22 mouse cellular contexts compared by ENCODE assay signal in genomic region chr5:139232083-139232482, GRCm38 (mm10). TPM values are rescaled to one million over a fixed set of nuclear protein-coding genes. Genes with fewer than 3 reads are reported as not detected.
A peak's percentile ranks its signal among the peaks of the same experiment; 100 is the strongest.
DNase-seq lines count a peak whose midpoint lies in the region; ATAC-seq and TF ChIP-seq lines count a peak whose summit lies in the region.
"Had no signal": no experiment of that assay in that cellular context is flagged by ENCODE, and none has a peak within 500 bp of the region (broad histone marks: within the 10 kb centered on the region; RNA-seq: fewer than 3 reads in every experiment).

No protein-coding gene starts in this region.

- no peak overlapping the region for H3K27ac ChIP-seq in MEL (ENCODE audit: control insufficient read depth, low read depth, low read length)
- no peak overlapping the region for H3K27ac ChIP-seq in liver, embryonic 14.5 days
- H3K27ac ChIP-seq: forebrain, embryonic 10.5 days; forebrain, embryonic 13.5 days; gastrocnemius, adult 2 months; hindbrain, embryonic 12.5 days had no signal

- no peak for TF ChIP-seq CTCF in MEL (IDR thresholded peaks at IDR 0.05 in 2 of 3, conservative IDR thresholded peaks at IDR 0.05 in 1 of 3; ENCODE audit: control insufficient read depth in 1 of 3, insufficient read depth in 1 of 3, low read depth in 2 of 3, low read length in 3 of 3, poor library complexity in 1 of 3, severe bottlenecking in 1 of 3)
- TF ChIP-seq CTCF in liver, embryonic 14.5 days (IDR thresholded peaks at IDR 0.05; ENCODE audit: low read depth): no peak

- no peaks in the 10 kb centered on the region for H3K79me2 ChIP-seq in MEL (ENCODE audit: control insufficient read depth, insufficient read depth, low read length, poor library complexity)

- no peak overlapping the region for H3K4me2 ChIP-seq in liver, embryonic 14.5 days (ENCODE audit: low read depth)
- H3K4me2 ChIP-seq: forebrain, embryonic 13.5 days; heart, embryonic 11.5 days; hindbrain, embryonic 12.5 days had no signal

- H3K4me1 ChIP-seq in MEL (ENCODE audit: control insufficient read depth in 1 of 2, insufficient read depth in 2 of 2, low read length in 2 of 2): no peaks in the 10 kb centered on the region
- no peaks in the 10 kb centered on the region for H3K4me1 ChIP-seq in liver, embryonic 14.5 days (replicated peaks; ENCODE audit: control insufficient read depth in 2 of 2, insufficient read depth in 2 of 2, low read length in 1 of 2)
- H3K4me1 ChIP-seq: forebrain, embryonic 10.5 days; forebrain, embryonic 13.5 days; hindbrain, embryonic 12.5 days had no signal

- TF ChIP-seq RAD21 in MEL (IDR thresholded peaks at IDR 0.05; ENCODE audit: low read depth, low read length): no peak

- peak in 1 of 2 experiments; percentile 35; a peak in 1 of 4 replicates for TF ChIP-seq EP300 in MEL (IDR thresholded peaks at IDR 0.05; ENCODE audit: low read depth in 1 of 2, low read length in 2 of 2)
- 0 out of 2 replicates have a peak, but pooled peaks have one; percentile 10 for TF ChIP-seq EP300 in liver, embryonic 14.5 days (IDR thresholded peaks at IDR 0.05; ENCODE audit: low read depth)

- WGBS in liver, embryonic 14.5 days (ENCODE audit: insufficient replicate concordance): 17% methylated on average over 3 of the region's 3 CpGs

- peaks cover 2 to 13% of the 10 kb centered on the region in 2 experiments; a peak in 3 of 4 replicates for H3K36me3 ChIP-seq in MEL (ENCODE audit: control insufficient read depth in 1 of 2, insufficient read depth in 2 of 2, low read length in 2 of 2)
- H3K36me3 ChIP-seq in liver, embryonic 14.5 days (replicated peaks; ENCODE audit: control insufficient read depth, insufficient read depth, low read depth): peaks cover 63% of the 10 kb centered on the region

- no peak overlapping the region for H3K4me3 ChIP-seq in MEL (ENCODE audit: control insufficient read depth in 1 of 2, insufficient read depth in 1 of 2, low read depth in 2 of 2, low read length in 2 of 2)
- no peak overlapping the region for H3K4me3 ChIP-seq in liver, embryonic 14.5 days (ENCODE audit: insufficient read depth in 1 of 2, low read depth in 2 of 2, low read length in 2 of 2)
- H3K4me3 ChIP-seq: forebrain, embryonic 10.5 days; forebrain, embryonic 13.5 days; gastrocnemius, adult 2 months; hindbrain, embryonic 12.5 days had no signal

- ATAC-seq in liver, embryonic 14.5 days (ENCODE audit: insufficient read depth): peak; percentile 52; the same call in 1 of the 2 replicates
- ATAC-seq in megakaryocyte-erythroid progenitor cell, adult 5-6 weeks (replicated peaks; ENCODE audit: low FRiP score, low TSS enrichment, poor library complexity, severe bottlenecking): peak; percentile 73
- ATAC-seq in cerebellum, adult (ENCODE audit: insufficient number of reproducible peaks, low FRiP score, low TSS enrichment): no peak
- ATAC-seq: activated CD4-positive, CD25-positive, alpha-beta regulatory T cell, adult 4 months; CD4-positive, CD25-positive, alpha-beta regulatory T cell, adult 4 months; forebrain, embryonic 13.5 days; forebrain, embryonic 16.5 days; hindbrain, embryonic 16.5 days had no signal

- H3K9ac ChIP-seq in MEL (ENCODE audit: control insufficient read depth, low read depth, low read length, poor library complexity, severe bottlenecking): no peak overlapping the region
- no peak overlapping the region for H3K9ac ChIP-seq in liver, embryonic 14.5 days (replicated peaks)
- H3K9ac ChIP-seq: forebrain, embryonic 13.5 days; hindbrain, embryonic 12.5 days had no signal

- H3K27me3 ChIP-seq in MEL (ENCODE audit: control insufficient read depth in 1 of 2, insufficient read depth in 2 of 2, low read length in 2 of 2): no peaks in the 10 kb centered on the region
- no peaks in the 10 kb centered on the region for H3K27me3 ChIP-seq in liver, embryonic 14.5 days (ENCODE audit: control insufficient read depth, insufficient read depth, low read length)
- H3K27me3 ChIP-seq: forebrain, embryonic 13.5 days; hindbrain, embryonic 12.5 days had no signal

- no peak for TF ChIP-seq POLR2A in MEL (IDR thresholded peaks at IDR 0.05; ENCODE audit: control insufficient read depth in 1 of 2, insufficient read depth in 1 of 2, low read depth in 1 of 2, low read length in 2 of 2, poor library complexity in 1 of 2)

- DNase-seq in MEL (ENCODE audit: low read depth, low spot score): no peak
- no peak for DNase-seq in liver, embryonic 14.5 days (ENCODE audit: low read depth in 3 of 3, low spot score in 3 of 3)
- no peak for DNase-seq in ovary, postnatal 10 days (ENCODE audit: low spot score)
- no peak for DNase-seq in thymus, postnatal 25 days
- DNase-seq: adrenal gland, adult 8-10 months; adrenal gland, postnatal 25 days; cerebellum, adult 18-20 months; cerebellum, adult 9-10 months; cerebellum, postnatal 14 days; gastrocnemius, adult 2 months; gastrocnemius, postnatal 14 days; heart, adult 11 months had no signal

- H3K9me3 ChIP-seq in MEL (replicated peaks; ENCODE audit: insufficient read depth, low read length): no peaks in the 10 kb centered on the region
- H3K9me3 ChIP-seq in liver, embryonic 14.5 days (ENCODE audit: control insufficient read depth, low read length): no peaks in the 10 kb centered on the region
- H3K9me3 ChIP-seq: forebrain, embryonic 10.5 days; forebrain, embryonic 13.5 days; hindbrain, embryonic 12.5 days had no signal

TF ChIP-seq in MEL, 35 proteins besides CTCF, POLR2A, EP300 and RAD21:
- TF ChIP-seq GATA1 (IDR thresholded peaks at IDR 0.05; ENCODE audit: low read depth, low read length): 0 out of 2 replicates have a peak, but pooled peaks have one; percentile 8
- no peak for TF ChIP-seq USF1 (IDR thresholded peaks at IDR 0.05; ENCODE audit: low read depth, low read length)
- TF ChIP-seq TCF12 (IDR thresholded peaks at IDR 0.05; ENCODE audit: low read depth, low read length): 0 out of 2 replicates have a peak, but pooled peaks have one; percentile 28
- peak; percentile 36; the same call in 1 of the 2 replicates for TF ChIP-seq MXI1 (IDR thresholded peaks at IDR 0.05; ENCODE audit: low read depth, low read length)
TF ChIP-seq in MEL: peak in this region for 3.

RNA-seq across cellular contexts. Expression of gene Get4, which starts 20.0 kb away (rescaled TPM):
- 108 and 117 TPM in 2 replicates for total RNA-seq in MEL (2012; rRNA removed)
- polyA plus RNA-seq in MEL (2012; ENCODE audit: insufficient read depth in 1 of 2, insufficient read length in 2 of 2, low read depth in 1 of 2, low replicate concordance in 2 of 2, missing spikeins in 1 of 2): 100 to 1,000 TPM in 1 of 2 experiments, not detected in 1; 180 TPM
- polyA plus RNA-seq in liver, embryonic 14.5 days (2012; rRNA removed): 48.6 and 56.8 TPM in 2 replicates
- 107 and 118 TPM in 2 replicates for polyA plus RNA-seq in liver, embryonic 14.5 days (2014; fragmentation: Nextera tagmentation; extraction: Ambion mirVana)
- total RNA-seq in megakaryocyte-erythroid progenitor cell, adult 5-6 weeks (2014; fragmentation: Nextera tagmentation): 57.7 and 80.8 TPM in 2 replicates
- 19.5 and 38.6 TPM in 2 replicates for total RNA-seq in megakaryocyte-erythroid progenitor cell, adult 5-6 weeks (2017)

RNA-seq across cellular contexts. Expression of gene Sun1, which starts 31.6 kb away (rescaled TPM):
- 71.1 and 71.3 TPM in 2 replicates for total RNA-seq in MEL (2012; rRNA removed)
- polyA plus RNA-seq in MEL (2012; ENCODE audit: insufficient read depth in 1 of 2, insufficient read length in 2 of 2, low read depth in 1 of 2, low replicate concordance in 2 of 2, missing spikeins in 1 of 2): 10 to 100 TPM in 1 of 2 experiments, not detected in 1; 79.0 TPM
- polyA plus RNA-seq in liver, embryonic 14.5 days (2012; rRNA removed): 15.4 and 17.9 TPM in 2 replicates
- 19.9 and 21.2 TPM in 2 replicates for polyA plus RNA-seq in liver, embryonic 14.5 days (2014; fragmentation: Nextera tagmentation; extraction: Ambion mirVana)
- total RNA-seq in megakaryocyte-erythroid progenitor cell, adult 5-6 weeks (2014; fragmentation: Nextera tagmentation): 89.3 and 93.2 TPM in 2 replicates
- 72.3 and 92.9 TPM in 2 replicates for total RNA-seq in megakaryocyte-erythroid progenitor cell, adult 5-6 weeks (2017)
